Mouse (Mus musculus) erythroblast, embryonic 14.5 days (primary cell): Measurements from ENCODE around the gene Zmat1.

Experiments used
- GATA1 ChIP-seq: IDR thresholded peaks from 2 replicates; pipeline ENCODE4 v1.6.1; 2012; ENCODE audit warnings: low read length, inconsistent platforms, mixed read lengths
- TAL1 ChIP-seq: IDR thresholded peaks from 3 replicates; pipeline ENCODE4 v1.6.1; 2012; ENCODE audit warnings: low read length, inconsistent platforms, mixed read lengths

DNA sequence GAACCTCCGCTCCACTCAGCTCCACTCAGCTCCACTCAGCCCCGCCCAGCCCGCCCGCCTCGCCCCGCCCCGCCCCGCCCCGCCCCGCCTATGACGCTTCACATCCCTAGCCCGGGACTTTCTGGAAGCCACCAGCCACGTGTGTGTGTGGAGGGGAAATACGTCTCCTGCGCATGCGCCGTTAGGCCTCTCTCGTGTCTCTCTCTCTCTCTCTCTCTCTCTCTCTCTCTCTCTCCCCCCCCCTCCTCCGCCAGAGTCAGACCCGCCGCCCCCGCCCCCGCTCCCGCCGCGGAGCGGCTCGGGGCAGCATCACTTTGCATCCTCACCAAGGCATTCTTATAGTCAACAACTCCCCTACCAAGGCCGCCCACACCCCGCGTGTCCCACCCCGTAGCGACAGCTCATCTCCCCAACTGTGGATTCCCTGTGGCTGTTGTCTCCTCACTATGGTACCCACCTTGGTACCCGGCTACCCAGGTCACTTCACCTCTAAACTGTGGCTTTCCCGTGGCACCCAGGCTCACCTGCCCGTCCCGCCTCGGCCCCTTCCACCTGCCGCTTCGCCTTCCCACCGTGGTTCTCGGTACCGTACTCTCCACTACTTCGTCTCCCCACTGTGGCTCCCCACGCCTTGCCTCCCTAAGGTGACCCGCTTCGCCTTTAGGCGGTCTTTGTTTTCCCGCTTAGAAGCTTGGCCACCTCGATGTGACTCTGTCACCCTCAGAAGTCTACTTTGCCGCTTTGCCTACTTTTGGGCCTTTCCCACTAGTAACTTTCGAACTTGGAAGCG is 45.5 kb downstream of the Zmat1 start:
- TF ChIP-seq GATA1 (no peak), TAL1 (no peak)
